Mouse (Mus musculus): ENCODE results near the gene Mycbp2.

Gene Mycbp2

GRCm38 (mm10) chr14:103258745-103259144 is 87.9 kb downstream of the Mycbp2 start:
- DNase-seq, result no peak

- peak in 1 of 2 experiments; percentile 10 for DNase-seq
Measured at GRCm38 (mm10) chr14:103256866-103257265, 89.7 kb downstream of the Mycbp2 start.

- peak; percentile 29 to 50 for DNase-seq
Measured at GRCm38 (mm10) chr14:103254311-103254710, 92.3 kb downstream of the Mycbp2 start.

- no peak for DNase-seq
Measured at GRCm38 (mm10) chr14:103242020-103242419, 104.6 kb downstream of the Mycbp2 start.

- DNase-seq, result no peak
Measured at GRCm38 (mm10) chr14:103234770-103235169, 111.8 kb downstream of the Mycbp2 start.

- no peak for DNase-seq
Measured at GRCm38 (mm10) chr14:103233640-103234593, 112.7 kb downstream of the Mycbp2 start.

GRCm38 (mm10) chr14:103222356-103222755 is 124.3 kb downstream of the Mycbp2 start:
- DNase-seq, result peak; percentile 34 to 65

- peak in 1 of 2 experiments; percentile 62 for DNase-seq
Measured at GRCm38 (mm10) chr14:103221751-103222150, 124.9 kb downstream of the Mycbp2 start.

GRCm38 (mm10) chr14:103216331-103216730 is 130.3 kb downstream of the Mycbp2 start:
- no peak for DNase-seq

GRCm38 (mm10) chr14:103186658-103187057 is 160.0 kb downstream of the Mycbp2 start:
- DNase-seq, result no peak

GRCm38 (mm10) chr14:103186076-103186475 is 160.5 kb downstream of the Mycbp2 start:
- peak; percentile 26 to 59 for DNase-seq

- DNase-seq, result no peak
Measured at GRCm38 (mm10) chr14:103180096-103180495, 166.5 kb downstream of the Mycbp2 start.

- no peak for DNase-seq
Measured at GRCm38 (mm10) chr14:103162923-103163322, 183.7 kb downstream of the Mycbp2 start.

GRCm38 (mm10) chr14:103155685-103156084 is 190.9 kb downstream of the Mycbp2 start:
- DNase-seq, result no peak

- DNase-seq, result no peak
Measured at GRCm38 (mm10) chr14:103150139-103150538, 196.5 kb downstream of the Mycbp2 start.

GRCm38 (mm10) chr14:103131991-103132390 is 214.6 kb downstream of the Mycbp2 start:
- peak; percentile 24 to 56 for DNase-seq

GRCm38 (mm10) chr14:103125756-103126155 is 220.9 kb downstream of the Mycbp2 start:
- no peak for DNase-seq

- DNase-seq, result no peak
Measured at GRCm38 (mm10) chr14:103114994-103115670, 231.5 kb downstream of the Mycbp2 start.

GRCm38 (mm10) chr14:103112606-103113363 is 233.8 kb downstream of the Mycbp2 start:
- no peak for DNase-seq

- DNase-seq, result no peak
Measured at GRCm38 (mm10) chr14:103109971-103110370, 236.6 kb downstream of the Mycbp2 start.

GRCm38 (mm10) chr14:103106301-103106700 is 240.3 kb downstream of the Mycbp2 start:
- no peak for DNase-seq

GRCm38 (mm10) chr14:103102731-103103335 is 243.8 kb downstream of the Mycbp2 start:
- no peak for DNase-seq

Measured in cerebellum, postnatal 25 days (tissue).